Mouse (Mus musculus): ENCODE data around the gene Anxa6. TPM values are rescaled to one million over a fixed set of nuclear protein-coding genes. Genes with fewer than 3 reads are reported as not detected.

Gene Anxa6
- polyA plus RNA-seq, 1 experiment = 628 TPM

DNA sequence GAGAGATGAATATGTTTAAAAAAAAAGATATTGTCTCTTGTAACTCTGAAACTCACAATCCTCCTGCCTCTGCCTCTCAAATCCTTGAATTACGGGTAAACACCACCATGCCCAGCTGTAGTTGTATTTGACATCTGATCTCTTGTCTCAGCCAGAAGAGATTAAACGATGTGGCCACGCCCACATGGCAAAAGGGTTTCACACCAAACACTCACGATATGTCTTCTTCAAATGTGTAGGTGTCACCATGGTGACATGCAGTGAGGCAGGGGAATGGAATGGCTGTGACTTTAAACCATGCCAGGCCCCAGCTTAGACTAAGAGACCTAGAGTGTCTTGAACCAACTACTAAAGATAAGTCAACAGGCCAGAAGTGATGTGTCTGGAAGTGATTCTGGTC is 33.7 kb upstream of the Anxa6 start:
- Histone ChIP-seq H3K4me3 (ENCODE audit: insufficient read depth, poor library complexity, severe bottlenecking) (no peak overlapping the region), H3K79me3 (ENCODE audit: low read depth) (no peaks in the 10 kb centered on the region), H3K36me3 (ENCODE audit: control insufficient read depth, insufficient read depth) (no peaks in the 10 kb centered on the region), H3K27me3 (ENCODE audit: control insufficient read depth, insufficient read depth, insufficient read length) (no peaks in the 10 kb centered on the region), H3K79me2 (ENCODE audit: control insufficient read depth, insufficient read depth) (no peaks in the 10 kb centered on the region), H3ac (ENCODE audit: control insufficient read depth, insufficient read length, low read depth) (no peak overlapping the region)
- TF ChIP-seq CTCF (IDR thresholded peaks at IDR 0.05; ENCODE audit: control insufficient read depth, insufficient read depth, insufficient read length) (no peak), MAX (IDR thresholded peaks at IDR 0.05) (no peak), MYOD1 (IDR thresholded peaks at IDR 0.05; ENCODE audit: control insufficient read depth, insufficient read length, low read depth) (no peak), FOSL1 (IDR thresholded peaks at IDR 0.05; ENCODE audit: insufficient read depth, low read length, poor library complexity, severe bottlenecking) (no peak), CEBPB (IDR thresholded peaks at IDR 0.05; ENCODE audit: low read depth) (no peak), USF1 (IDR thresholded peaks at IDR 0.05; ENCODE audit: low read depth) (no peak), MYOG (IDR thresholded peaks at IDR 0.05; ENCODE audit: control insufficient read depth, extremely low read depth, insufficient read length) (no peak)

DNA sequence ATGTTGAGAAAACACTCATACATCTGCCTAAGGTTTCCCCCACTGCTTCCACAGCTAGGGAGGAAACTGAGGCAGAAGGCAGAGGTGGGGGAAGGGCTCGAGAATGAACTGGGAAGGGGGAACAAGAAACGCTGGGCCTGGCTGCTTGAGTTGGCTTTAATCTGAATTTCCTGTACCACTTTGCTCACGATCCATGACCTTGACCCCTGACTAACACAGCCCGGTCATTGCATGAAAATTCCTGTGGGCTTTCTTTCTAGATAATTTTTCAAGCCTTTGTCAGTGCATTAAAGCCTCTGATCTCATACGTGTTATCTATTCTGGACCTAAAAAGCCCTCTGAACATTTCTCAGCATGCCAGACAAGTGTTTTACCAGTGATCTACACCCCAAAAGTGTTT is 29.6 kb upstream of the Anxa6 start:
- H3K27me3 ChIP-seq (ENCODE audit: control insufficient read depth, insufficient read depth, insufficient read length) = no peaks in the 10 kb centered on the region
- H3K4me3 ChIP-seq (ENCODE audit: insufficient read depth, poor library complexity, severe bottlenecking) = no peak overlapping the region
- H3K79me2 ChIP-seq (ENCODE audit: control insufficient read depth, insufficient read depth) = no peaks in the 10 kb centered on the region
- H3K36me3 ChIP-seq (ENCODE audit: control insufficient read depth, insufficient read depth) = no peaks in the 10 kb centered on the region
- no peak overlapping the region for H3ac ChIP-seq (ENCODE audit: control insufficient read depth, insufficient read length, low read depth)
- no peak for TF ChIP-seq MYOD1 (IDR thresholded peaks at IDR 0.05; ENCODE audit: control insufficient read depth, insufficient read length, low read depth)
- H3K79me3 ChIP-seq (ENCODE audit: low read depth) = no peaks in the 10 kb centered on the region

GRCm38 (mm10) chr11:55060802-55061201 is 27.6 kb upstream of the Anxa6 start:
- Histone ChIP-seq H3K36me3 (ENCODE audit: control insufficient read depth, insufficient read depth) (no peaks in the 10 kb centered on the region), H3K27me3 (ENCODE audit: control insufficient read depth, insufficient read depth, insufficient read length) (no peaks in the 10 kb centered on the region), H3K79me2 (ENCODE audit: control insufficient read depth, insufficient read depth) (no peaks in the 10 kb centered on the region), H3ac (ENCODE audit: control insufficient read depth, insufficient read length, low read depth) (no peak overlapping the region), H3K4me3 (ENCODE audit: insufficient read depth, poor library complexity, severe bottlenecking) (no peak overlapping the region), H3K79me3 (ENCODE audit: low read depth) (no peaks in the 10 kb centered on the region)
- TF ChIP-seq MYOD1 (IDR thresholded peaks at IDR 0.05; ENCODE audit: control insufficient read depth, insufficient read length, low read depth) (no peak), FOSL1 (IDR thresholded peaks at IDR 0.05; ENCODE audit: insufficient read depth, low read length, poor library complexity, severe bottlenecking) (no peak)

DNA sequence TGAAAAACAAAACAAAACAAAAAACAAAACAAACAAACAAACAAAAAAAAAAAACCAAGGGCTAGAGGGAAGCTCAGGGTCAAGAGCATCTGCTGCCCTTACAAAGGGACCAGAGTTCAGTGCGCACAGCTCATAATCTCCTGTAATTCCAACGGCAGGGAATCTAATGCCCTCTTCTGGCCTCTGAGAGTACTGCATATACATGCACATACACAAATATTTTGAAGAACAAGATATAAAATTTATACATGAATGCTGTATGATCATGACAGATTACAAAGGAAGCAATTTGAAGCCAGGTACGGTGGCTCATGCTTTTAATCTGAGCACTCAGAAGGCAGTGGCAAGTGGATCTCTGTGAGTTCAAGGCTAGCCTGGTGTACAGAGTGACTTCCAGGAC is 24.3 kb upstream of the Anxa6 start:
- no peak overlapping the region for H3ac ChIP-seq (ENCODE audit: control insufficient read depth, insufficient read length, low read depth)
- H3K79me2 ChIP-seq (ENCODE audit: control insufficient read depth, insufficient read depth) = no peaks in the 10 kb centered on the region
- H3K4me3 ChIP-seq (ENCODE audit: insufficient read depth, poor library complexity, severe bottlenecking) = no peak overlapping the region
- TF ChIP-seq CEBPB (IDR thresholded peaks at IDR 0.05; ENCODE audit: low read depth) = no peak
- TF ChIP-seq MAX (IDR thresholded peaks at IDR 0.05) = no peak
- TF ChIP-seq MYOG (IDR thresholded peaks at IDR 0.05; ENCODE audit: control insufficient read depth, extremely low read depth, insufficient read length) = no peak
- no peak for TF ChIP-seq USF1 (IDR thresholded peaks at IDR 0.05; ENCODE audit: low read depth)
- no peak for TF ChIP-seq FOSL1 (IDR thresholded peaks at IDR 0.05; ENCODE audit: insufficient read depth, low read length, poor library complexity, severe bottlenecking)
- no peak for TF ChIP-seq MYOD1 (IDR thresholded peaks at IDR 0.05; ENCODE audit: control insufficient read depth, insufficient read length, low read depth)
- TF ChIP-seq CTCF (IDR thresholded peaks at IDR 0.05; ENCODE audit: control insufficient read depth, insufficient read depth, insufficient read length) = no peak
- H3K27me3 ChIP-seq (ENCODE audit: control insufficient read depth, insufficient read depth, insufficient read length) = no peaks in the 10 kb centered on the region
- no peaks in the 10 kb centered on the region for H3K36me3 ChIP-seq (ENCODE audit: control insufficient read depth, insufficient read depth)
- H3K79me3 ChIP-seq (ENCODE audit: low read depth) = no peaks in the 10 kb centered on the region

- no peak overlapping the region for H3ac ChIP-seq (ENCODE audit: control insufficient read depth, insufficient read length, low read depth)
- no peaks in the 10 kb centered on the region for H3K79me2 ChIP-seq (ENCODE audit: control insufficient read depth, insufficient read depth)
- no peak overlapping the region for H3K4me3 ChIP-seq (ENCODE audit: insufficient read depth, poor library complexity, severe bottlenecking)
- no peaks in the 10 kb centered on the region for H3K36me3 ChIP-seq (ENCODE audit: control insufficient read depth, insufficient read depth)
- no peak for TF ChIP-seq MYOD1 (IDR thresholded peaks at IDR 0.05; ENCODE audit: control insufficient read depth, insufficient read length, low read depth)
- TF ChIP-seq CEBPB (IDR thresholded peaks at IDR 0.05; ENCODE audit: low read depth) = no peak
- no peak for TF ChIP-seq FOSL1 (IDR thresholded peaks at IDR 0.05; ENCODE audit: insufficient read depth, low read length, poor library complexity, severe bottlenecking)
- no peak for TF ChIP-seq CTCF (IDR thresholded peaks at IDR 0.05; ENCODE audit: control insufficient read depth, insufficient read depth, insufficient read length)
- no peak for TF ChIP-seq MAX (IDR thresholded peaks at IDR 0.05)
- no peak for TF ChIP-seq MYOG (IDR thresholded peaks at IDR 0.05; ENCODE audit: control insufficient read depth, extremely low read depth, insufficient read length)
- no peak for TF ChIP-seq USF1 (IDR thresholded peaks at IDR 0.05; ENCODE audit: low read depth)
- H3K79me3 ChIP-seq (ENCODE audit: low read depth) = no peaks in the 10 kb centered on the region
- no peaks in the 10 kb centered on the region for H3K27me3 ChIP-seq (ENCODE audit: control insufficient read depth, insufficient read depth, insufficient read length)
Measured at GRCm38 (mm10) chr11:55050837-55051510, 17.7 kb upstream of the Anxa6 start.

DNA sequence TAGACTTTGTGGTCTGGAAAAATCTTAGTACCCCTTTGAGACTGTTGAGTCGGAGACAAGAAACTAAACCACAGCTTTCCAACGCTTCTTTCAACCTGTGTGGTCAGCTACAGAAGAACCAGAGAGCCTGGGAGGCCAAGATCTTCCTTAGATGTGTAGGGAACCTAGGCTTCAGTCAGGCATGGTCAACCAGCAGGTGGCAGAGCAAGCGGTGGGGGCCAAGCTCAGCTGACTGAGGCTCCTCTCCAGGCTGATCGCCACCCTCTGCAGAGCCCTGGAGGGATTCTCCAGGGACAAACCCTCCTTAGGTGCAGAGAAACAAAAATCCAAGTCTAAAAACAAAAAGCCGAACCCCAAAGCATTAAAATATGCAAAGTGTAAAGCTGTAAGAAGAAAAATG is 13.4 kb upstream of the Anxa6 start:
- no peaks in the 10 kb centered on the region for H3K79me3 ChIP-seq (ENCODE audit: low read depth)
- H3K79me2 ChIP-seq (ENCODE audit: control insufficient read depth, insufficient read depth) = no peaks in the 10 kb centered on the region
- TF ChIP-seq CTCF (IDR thresholded peaks at IDR 0.05; ENCODE audit: control insufficient read depth, insufficient read depth, insufficient read length) (peak; percentile 84), FOSL1 (IDR thresholded peaks at IDR 0.05; ENCODE audit: insufficient read depth, low read length, poor library complexity, severe bottlenecking) (no peak), MYOD1 (IDR thresholded peaks at IDR 0.05; ENCODE audit: control insufficient read depth, insufficient read length, low read depth) (no peak), MYOG (IDR thresholded peaks at IDR 0.05; ENCODE audit: control insufficient read depth, extremely low read depth, insufficient read length) (no peak), MAX (IDR thresholded peaks at IDR 0.05) (no peak)
- H3ac ChIP-seq (ENCODE audit: control insufficient read depth, insufficient read length, low read depth) = no peak overlapping the region
- H3K4me3 ChIP-seq (ENCODE audit: insufficient read depth, poor library complexity, severe bottlenecking) = no peak overlapping the region
- no peaks in the 10 kb centered on the region for H3K27me3 ChIP-seq (ENCODE audit: control insufficient read depth, insufficient read depth, insufficient read length)
- no peaks in the 10 kb centered on the region for H3K36me3 ChIP-seq (ENCODE audit: control insufficient read depth, insufficient read depth)
